Mouse (Mus musculus) limb, embryonic 13.5 days (tissue): ENCODE results near the gene Kcnmb3. TPM values are rescaled to one million over a fixed set of nuclear protein-coding genes. Genes with fewer than 3 reads are reported as not detected.

Source experiments
- ATAC-seq: fragments of 200-750 bp; cut with Nextera tagmentation; 2 replicates; pipeline ENCODE4 v1.8.0; 2017; ENCODE audit warnings: low read depth, moderate number of reproducible peaks, moderate TSS enrichment; ENCODE audit not compliant: low FRiP score
- H3K27ac ChIP-seq: fragments of 300-500 bp; sonication (generic); 2 replicates; pipeline ENCODE4 v1.5.1; 2015; ENCODE audit warnings: inconsistent platforms, mild to moderate bottlenecking, moderate library complexity
- H3K27me3 ChIP-seq: fragments of 300-500 bp; sonication (generic); 2 replicates; pipeline ENCODE4 v1.6.1; 2015; ENCODE audit warnings: mild to moderate bottlenecking, inconsistent platforms
- H3K36me3 ChIP-seq: fragments of 300-500 bp; sonication (generic); 2 replicates; pipeline ENCODE4 v1.6.1; 2015; ENCODE audit warnings: inconsistent platforms, mild to moderate bottlenecking, moderate library complexity
- H3K4me1 ChIP-seq: fragments of 300-500 bp; sonication (generic); 2 replicates; pipeline ENCODE4 v1.6.1; 2015; ENCODE audit warnings: inconsistent platforms
- H3K4me2 ChIP-seq: fragments of 300-500 bp; sonication (generic); replicated peaks from 2 replicates; pipeline ENCODE4 v1.6.1; 2015; ENCODE audit warnings: inconsistent platforms, mild to moderate bottlenecking, moderate library complexity
- H3K4me3 ChIP-seq: fragments of 300-500 bp; sonication (generic); 2 replicates; pipeline ENCODE4 v1.5.1; 2015; ENCODE audit warnings: moderate library complexity, mild to moderate bottlenecking, inconsistent platforms
- H3K9ac ChIP-seq: fragments of 300-500 bp; sonication (generic); 2 replicates; pipeline ENCODE4 v1.6.1; 2015; ENCODE audit warnings: mild to moderate bottlenecking, inconsistent platforms
- H3K9me3 ChIP-seq: fragments of 300-500 bp; sonication (generic); 2 replicates; pipeline ENCODE4 v1.6.1; 2016; ENCODE audit warnings: inconsistent platforms
- WGBS: fragments of 180-500 bp; shearing (Covaris S2); methylation state at CpG from one replicate; pipeline ENCODE4 v1.1.7; 2015; 5-methylcytosine and 5-hydroxymethylcytosine counted together
- polyA plus RNA-seq: library from polyadenylated mRNA; unstranded; fragments of >200 nt; fragmentation: Nextera tagmentation; extraction: Ambion mirVana; gene quantifications from 2 replicates; pipeline ENCODE4 v1.2.1, GENCODE M21; 2015

The Kcnmb3 gene
- polyA plus RNA-seq, 1 experiment from 2014 or later: 0.10 TPM

DNA sequence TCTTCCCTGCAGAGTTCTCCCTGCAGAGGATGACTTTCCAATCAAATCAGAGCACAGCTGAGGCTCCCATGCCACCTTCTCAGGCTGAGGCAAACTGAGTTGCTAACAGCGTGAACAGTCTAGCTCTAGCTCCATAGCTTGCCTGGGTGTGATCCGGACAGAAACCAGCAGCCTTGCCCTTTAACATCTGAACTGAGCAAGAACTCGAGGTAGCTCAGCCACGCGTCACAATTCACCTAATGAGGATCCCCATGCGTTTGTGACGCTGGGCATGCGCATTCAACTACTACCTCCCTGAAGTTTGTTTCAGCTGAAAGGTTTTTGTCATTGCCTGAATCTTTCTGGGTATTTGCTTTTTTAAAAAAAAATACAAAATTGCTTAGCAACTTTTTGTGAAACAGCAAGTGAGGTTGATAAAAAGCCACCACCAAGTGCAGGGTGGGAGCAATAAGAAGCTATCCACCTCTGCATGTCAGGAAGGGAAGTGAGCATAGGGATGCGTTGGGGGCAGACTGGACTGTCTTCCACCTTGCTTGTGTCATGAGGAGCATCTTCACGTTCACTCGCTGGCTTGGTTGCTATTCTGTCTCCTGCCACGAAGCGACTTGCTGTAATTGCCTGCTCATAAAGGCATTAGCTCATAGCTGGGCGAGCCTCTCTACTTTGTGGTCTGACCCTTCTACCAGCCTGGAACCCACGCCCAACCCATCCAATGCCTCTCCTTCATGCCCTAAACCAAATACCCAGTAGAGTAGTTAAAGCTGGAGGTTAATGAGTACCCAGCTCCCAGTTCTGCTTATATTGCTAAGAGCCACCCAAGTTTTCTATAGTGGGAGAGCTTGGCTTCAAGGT, 1.7 kb downstream of the Kcnmb3 start:
- no peaks in the 10 kb centered on the region for H3K27me3 ChIP-seq
- no peak overlapping the region for H3K4me3 ChIP-seq
- H3K9me3 ChIP-seq: no peaks in the 10 kb centered on the region
- no peak for ATAC-seq
- H3K4me1 ChIP-seq: no peaks in the 10 kb centered on the region
- no peaks in the 10 kb centered on the region for H3K36me3 ChIP-seq
- WGBS: 67% methylated on average over 15 of the region's 15 CpGs
- no peak overlapping the region for H3K4me2 ChIP-seq
- H3K27ac ChIP-seq: no peak overlapping the region
- no peak overlapping the region for H3K9ac ChIP-seq

DNA sequence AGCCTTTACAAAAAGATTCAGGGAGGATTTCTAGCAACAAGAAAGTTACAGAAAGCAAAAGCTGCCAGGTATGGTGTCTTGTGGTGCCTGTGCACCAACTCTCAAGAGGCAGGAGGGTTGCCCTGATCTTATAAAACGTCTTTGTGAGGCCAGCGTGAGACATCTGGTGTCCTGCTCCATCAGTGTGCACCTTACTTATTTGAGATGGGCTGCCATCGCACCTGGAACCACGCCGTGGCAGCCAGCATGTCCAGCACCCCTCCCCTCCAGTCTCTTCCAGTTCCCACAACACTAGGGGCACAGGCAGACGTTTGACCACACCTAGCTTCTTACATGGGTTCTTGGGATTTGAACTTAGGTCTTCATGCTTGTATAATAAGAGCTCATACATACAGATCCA, 3.9 kb downstream of the Kcnmb3 start:
- Histone ChIP-seq H3K36me3 (no peaks in the 10 kb centered on the region), H3K27me3 (no peaks in the 10 kb centered on the region), H3K4me3 (no peak overlapping the region), H3K9me3 (no peaks in the 10 kb centered on the region), H3K4me2 (no peak overlapping the region), H3K9ac (no peak overlapping the region), H3K4me1 (no peaks in the 10 kb centered on the region), H3K27ac (no peak overlapping the region)
- ATAC-seq: no peak
- 75% methylated on average over 6 of the region's 6 CpGs for WGBS

DNA sequence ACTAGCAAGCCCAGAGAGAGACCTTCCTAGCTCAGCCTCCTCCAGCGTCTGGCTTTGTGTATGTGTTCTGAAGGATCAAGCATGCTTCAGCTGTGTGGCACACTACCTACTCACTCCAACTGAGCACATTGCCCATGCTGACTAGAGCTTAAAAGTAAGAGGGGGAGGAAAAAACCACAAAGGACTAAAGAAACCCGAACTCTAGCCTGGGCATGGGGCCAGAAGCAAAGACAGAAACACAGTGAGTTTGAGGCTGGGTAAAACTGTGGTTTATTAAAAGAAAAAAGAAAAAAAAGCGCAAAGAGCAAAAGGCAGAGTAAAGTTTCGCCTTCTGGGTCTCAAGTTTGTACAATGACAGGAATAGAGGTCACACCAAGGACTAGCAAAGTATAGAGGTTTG, 5.5 kb downstream of the Kcnmb3 start:
- Histone ChIP-seq H3K9ac (no peak overlapping the region), H3K36me3 (no peaks in the 10 kb centered on the region), H3K4me2 (no peak overlapping the region), H3K9me3 (no peaks in the 10 kb centered on the region), H3K27ac (no peak overlapping the region), H3K4me3 (no peak overlapping the region), H3K4me1 (no peaks in the 10 kb centered on the region), H3K27me3 (no peaks in the 10 kb centered on the region)
- no peak for ATAC-seq
- WGBS: 67% methylated on average over 4 of the region's 4 CpGs

DNA sequence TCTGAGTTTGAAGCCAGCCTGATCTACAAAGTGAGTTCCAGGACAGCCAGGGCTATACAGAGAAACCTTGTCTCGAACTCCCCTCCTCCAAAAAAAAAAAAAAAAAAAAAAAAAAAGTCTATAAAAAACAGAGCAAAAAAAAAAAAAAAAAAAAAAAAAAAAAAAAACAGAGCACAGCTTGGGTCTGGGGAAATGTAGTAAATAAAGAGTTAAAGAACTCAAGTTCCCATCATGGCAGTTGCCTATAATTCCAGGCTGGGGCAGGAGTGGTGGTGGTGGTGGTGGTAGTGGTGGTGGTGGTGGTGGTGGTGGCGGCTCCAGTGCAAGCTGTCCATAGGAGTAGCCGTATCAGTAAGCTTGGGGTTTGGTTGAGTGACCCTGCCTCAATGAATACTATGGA, 9.0 kb downstream of the Kcnmb3 start:
- H3K9ac ChIP-seq: no peak overlapping the region
- H3K27me3 ChIP-seq: no peaks in the 10 kb centered on the region
- H3K9me3 ChIP-seq: no peaks in the 10 kb centered on the region
- H3K4me1 ChIP-seq: no peaks in the 10 kb centered on the region
- 77% methylated on average over 3 of the region's 3 CpGs for WGBS
- H3K4me2 ChIP-seq: no peak overlapping the region
- no peaks in the 10 kb centered on the region for H3K36me3 ChIP-seq
- ATAC-seq: no peak
- no peak overlapping the region for H3K4me3 ChIP-seq
- H3K27ac ChIP-seq: no peak overlapping the region

DNA sequence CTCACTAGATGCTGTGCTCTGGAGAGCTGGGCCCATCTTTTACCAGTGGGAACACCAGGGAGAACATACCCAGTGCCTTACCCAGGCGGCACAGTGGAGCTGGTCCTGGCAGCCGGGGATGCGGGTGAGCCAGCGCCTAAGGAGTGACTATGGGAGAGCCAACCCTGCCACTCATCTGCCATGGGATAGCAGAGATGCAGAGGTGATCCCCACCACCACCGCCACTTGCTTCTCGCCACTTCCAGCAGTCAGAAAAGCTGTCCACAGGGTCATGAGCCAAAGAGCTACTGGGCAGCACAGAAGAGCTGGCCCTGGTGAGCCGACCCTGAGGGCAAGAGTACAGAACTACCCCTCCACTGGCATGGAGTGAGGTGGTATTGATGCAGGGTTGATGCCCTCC, 12.1 kb downstream of the Kcnmb3 start:
- Histone ChIP-seq H3K36me3 (no peaks in the 10 kb centered on the region), H3K9ac (no peak overlapping the region), H3K27ac (no peak overlapping the region), H3K4me2 (no peak overlapping the region), H3K4me3 (no peak overlapping the region), H3K4me1 (no peaks in the 10 kb centered on the region), H3K9me3 (no peaks in the 10 kb centered on the region), H3K27me3 (no peaks in the 10 kb centered on the region)
- WGBS: 88% methylated on average over 7 of the region's 7 CpGs
- no peak for ATAC-seq

DNA sequence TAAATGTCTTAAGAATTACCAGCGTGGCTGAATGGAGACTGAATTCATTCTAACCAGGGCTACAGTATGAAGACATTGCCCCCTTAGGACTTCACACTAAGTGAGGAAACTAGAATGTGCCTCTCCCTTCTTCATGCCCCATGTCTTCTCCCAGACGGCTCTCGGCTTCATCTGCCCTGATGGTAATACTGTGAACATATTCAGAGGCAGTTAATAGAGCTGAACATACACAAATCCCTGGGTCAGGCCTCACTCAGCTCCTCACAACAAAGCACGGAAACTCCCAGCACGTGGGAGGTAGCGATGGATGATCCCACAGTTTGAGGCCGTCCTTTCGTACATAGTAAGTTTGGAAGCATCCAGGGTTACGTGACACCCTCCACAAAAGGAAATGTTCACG, 18.8 kb downstream of the Kcnmb3 start:
- no peak overlapping the region for H3K4me3 ChIP-seq
- H3K4me2 ChIP-seq: no peak overlapping the region
- no peaks in the 10 kb centered on the region for H3K36me3 ChIP-seq
- no peak overlapping the region for H3K9ac ChIP-seq
- H3K9me3 ChIP-seq: no peaks in the 10 kb centered on the region
- WGBS: 85% methylated on average over 10 of the region's 10 CpGs
- ATAC-seq: no peak
- no peak overlapping the region for H3K27ac ChIP-seq
- no peaks in the 10 kb centered on the region for H3K27me3 ChIP-seq
- peaks cover 34% of the 10 kb centered on the region for H3K4me1 ChIP-seq

DNA sequence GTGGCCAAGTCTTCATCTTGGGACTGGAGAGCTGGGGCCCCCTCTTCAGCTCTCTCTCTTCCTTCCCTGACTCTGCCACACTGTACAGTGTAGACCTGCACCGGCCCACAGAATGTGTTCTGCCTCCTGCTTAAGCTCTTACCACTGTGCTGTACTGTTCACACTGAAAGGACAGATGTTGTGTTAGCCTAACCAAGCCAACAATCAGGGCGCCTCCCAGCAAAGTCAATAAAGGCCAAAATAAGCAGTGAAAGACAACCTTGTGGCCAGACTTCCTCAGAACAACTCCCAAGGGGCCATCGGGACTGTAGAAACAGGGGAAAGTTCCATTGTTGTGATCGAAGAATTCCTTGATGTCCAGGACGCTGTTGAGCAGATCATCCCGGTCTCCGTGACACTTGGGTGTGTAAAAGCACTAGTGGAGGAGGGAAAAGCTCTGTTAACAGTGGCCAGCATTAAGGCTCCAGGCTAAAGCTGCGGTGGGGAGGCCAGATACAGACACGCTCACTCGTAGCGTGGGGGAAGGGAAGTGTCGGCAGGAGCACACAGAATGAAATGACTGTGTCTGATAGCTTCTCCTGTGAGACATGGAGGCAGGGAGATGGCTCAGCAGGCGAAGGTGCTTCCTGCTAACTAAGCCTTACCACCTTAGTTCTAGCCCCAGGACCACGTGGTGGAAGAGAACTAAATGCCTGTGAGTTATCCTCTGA, 19.7 kb downstream of the Kcnmb3 start:
- ATAC-seq: no peak
- 64% methylated on average over 14 of the region's 14 CpGs for WGBS
- 0 out of 2 replicates have a peak, but pooled peaks cover under 1% of the 10 kb centered on the region for H3K36me3 ChIP-seq
- H3K4me3 ChIP-seq: no peak overlapping the region
- 0 out of 2 replicates have a peak overlapping the region, but pooled peaks have one; percentile 12 for H3K4me2 ChIP-seq
- H3K9ac ChIP-seq: no peak overlapping the region
- H3K27me3 ChIP-seq: no peaks in the 10 kb centered on the region
- no peaks in the 10 kb centered on the region for H3K9me3 ChIP-seq
- no peak overlapping the region for H3K27ac ChIP-seq
- H3K4me1 ChIP-seq: peaks cover 34% of the 10 kb centered on the region

DNA sequence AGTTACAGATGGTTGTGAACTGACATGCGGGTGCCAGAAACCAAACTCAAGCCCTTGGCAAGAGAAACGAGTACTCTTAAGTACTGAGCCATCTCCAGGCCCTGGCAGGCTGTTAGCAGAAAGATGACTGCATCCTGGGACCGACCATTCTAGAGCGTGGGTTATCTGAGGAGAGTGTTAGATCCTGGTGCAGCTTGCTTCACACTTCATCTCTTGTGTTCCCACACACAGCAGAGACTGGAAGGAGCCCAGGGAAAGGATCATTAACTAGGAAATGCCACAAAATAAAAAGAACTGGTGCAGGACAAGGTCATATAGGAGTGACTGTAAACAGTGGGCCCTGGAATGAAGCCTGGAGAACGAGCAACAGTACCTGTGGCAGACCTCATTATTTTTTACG, 20.9 kb downstream of the Kcnmb3 start:
- H3K4me2 ChIP-seq: no peak overlapping the region
- no peak overlapping the region for H3K4me3 ChIP-seq
- H3K4me1 ChIP-seq: peaks cover 34% of the 10 kb centered on the region
- WGBS: 32% methylated on average over 6 of the region's 6 CpGs
- no peaks in the 10 kb centered on the region for H3K27me3 ChIP-seq
- H3K9ac ChIP-seq: no peak overlapping the region
- no peaks in the 10 kb centered on the region for H3K9me3 ChIP-seq
- peak; percentile 42; the same call in 1 of the 2 replicates for ATAC-seq
- 0 out of 2 replicates have a peak, but pooled peaks cover 12% of the 10 kb centered on the region for H3K36me3 ChIP-seq
- H3K27ac ChIP-seq: peak overlapping the region; percentile 55; the same call in 1 of the 2 replicates

DNA sequence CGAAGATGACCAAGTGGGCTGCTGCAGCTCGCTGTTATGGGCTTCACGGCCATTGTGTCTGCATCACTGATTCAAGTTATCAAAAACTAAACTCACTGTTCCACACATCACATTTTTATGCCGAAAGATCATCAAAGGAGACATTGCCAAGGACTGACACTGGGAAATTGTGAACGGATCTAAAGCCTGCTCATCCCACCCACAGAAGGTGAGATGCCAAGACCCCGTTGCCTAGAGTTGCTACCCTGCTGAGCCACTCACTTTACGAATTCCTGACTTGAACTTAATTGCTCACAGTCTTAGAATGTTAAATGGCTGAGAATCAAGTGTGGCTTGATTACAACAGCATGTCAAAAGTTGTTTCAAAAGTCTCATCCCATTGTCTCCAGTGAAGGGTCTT, 21.6 kb downstream of the Kcnmb3 start:
- Histone ChIP-seq H3K9me3 (no peaks in the 10 kb centered on the region), H3K27me3 (no peaks in the 10 kb centered on the region), H3K9ac (no peak overlapping the region), H3K27ac (no peak overlapping the region), H3K36me3 (0 out of 2 replicates have a peak, but pooled peaks cover 13% of the 10 kb centered on the region), H3K4me3 (no peak overlapping the region), H3K4me2 (no peak overlapping the region), H3K4me1 (peaks cover 34% of the 10 kb centered on the region)
- 68% methylated on average over 7 of the region's 7 CpGs for WGBS
- no peak for ATAC-seq

DNA sequence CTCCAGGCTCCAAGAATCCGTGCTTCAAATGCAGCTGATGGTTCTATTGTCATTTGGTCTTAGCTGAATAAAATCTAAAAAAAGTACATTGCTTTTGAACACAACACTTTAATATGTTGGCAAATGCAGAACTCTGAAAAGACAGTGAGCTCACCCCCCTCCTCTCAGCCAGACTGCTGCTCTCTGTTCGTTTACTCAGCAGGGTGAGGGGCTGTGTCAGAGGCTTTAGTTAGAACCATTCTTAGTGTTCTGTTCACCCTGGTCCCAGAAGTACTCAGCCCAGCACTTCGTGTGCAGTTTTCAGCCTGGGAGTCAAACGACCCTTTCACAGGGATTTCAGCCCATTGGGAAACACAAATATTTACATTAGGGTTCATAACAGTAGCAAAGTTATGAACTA, 23.6 kb downstream of the Kcnmb3 start:
- Histone ChIP-seq H3K27ac (no peak overlapping the region), H3K9me3 (no peaks in the 10 kb centered on the region), H3K9ac (no peak overlapping the region), H3K36me3 (peaks cover 19% of the 10 kb centered on the region), H3K27me3 (no peaks in the 10 kb centered on the region), H3K4me3 (no peak overlapping the region), H3K4me2 (no peak overlapping the region), H3K4me1 (peaks cover 34% of the 10 kb centered on the region)
- WGBS: 74% methylated on average over 4 of the region's 4 CpGs
- ATAC-seq: no peak

DNA sequence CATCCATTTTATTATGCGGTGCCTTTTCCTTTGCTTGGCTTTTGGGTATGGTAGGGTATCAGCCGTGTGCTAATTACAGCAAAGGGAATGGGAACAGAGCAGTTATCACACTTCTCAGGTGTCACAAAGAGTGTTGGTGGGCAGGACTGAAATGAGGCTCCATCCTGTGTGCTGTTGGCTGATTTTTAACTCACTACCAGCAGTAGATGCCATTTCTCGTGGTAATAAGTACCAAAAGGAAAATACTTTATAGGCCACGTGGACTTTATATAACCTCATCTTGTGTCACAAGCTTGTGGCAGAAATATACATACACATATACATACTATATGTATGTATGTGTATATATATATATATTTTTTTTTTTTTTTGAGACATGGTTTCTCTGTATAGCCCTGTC, 24.7 kb downstream of the Kcnmb3 start:
- H3K9me3 ChIP-seq: no peaks in the 10 kb centered on the region
- no peak overlapping the region for H3K27ac ChIP-seq
- H3K4me3 ChIP-seq: no peak overlapping the region
- H3K9ac ChIP-seq: no peak overlapping the region
- no peak overlapping the region for H3K4me2 ChIP-seq
- peaks cover 28% of the 10 kb centered on the region for H3K4me1 ChIP-seq
- H3K36me3 ChIP-seq: peaks cover 30% of the 10 kb centered on the region
- 88% methylated on average over 4 of the region's 4 CpGs for WGBS
- no peaks in the 10 kb centered on the region for H3K27me3 ChIP-seq
- ATAC-seq: no peak

DNA sequence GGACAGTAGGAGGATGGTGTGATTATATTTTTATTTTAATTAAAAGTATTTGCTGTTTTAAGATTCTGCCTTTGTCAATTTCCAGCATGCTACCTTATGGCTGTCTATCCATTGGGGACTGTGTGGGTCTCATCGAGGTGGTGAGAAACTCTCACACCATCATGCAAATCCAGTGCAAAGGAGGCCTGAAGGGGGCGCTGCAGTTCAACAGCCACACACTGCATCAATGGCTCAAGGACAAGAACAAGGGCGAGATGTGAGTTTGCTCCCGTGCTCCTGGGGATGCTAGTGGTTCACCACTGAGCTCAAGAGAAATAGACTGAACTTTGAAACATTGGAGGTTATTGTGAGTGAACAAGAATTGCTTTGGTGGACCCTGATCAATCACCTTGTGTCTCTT, 32.3 kb downstream of the Kcnmb3 start:
- Histone ChIP-seq H3K9me3 (no peaks in the 10 kb centered on the region), H3K27me3 (no peaks in the 10 kb centered on the region), H3K36me3 (peaks cover 84% of the 10 kb centered on the region), H3K9ac (no peak overlapping the region), H3K27ac (no peak overlapping the region), H3K4me2 (no peak overlapping the region), H3K4me3 (no peak overlapping the region), H3K4me1 (no peaks in the 10 kb centered on the region)
- no peak for ATAC-seq
- 77% methylated on average over 4 of the region's 4 CpGs for WGBS
